Mouse (Mus musculus): Measurements from ENCODE around the gene Kif2c.
A peak's percentile ranks its signal among the peaks of the same experiment; 100 is the strongest.

Gene Kif2c

DNA sequence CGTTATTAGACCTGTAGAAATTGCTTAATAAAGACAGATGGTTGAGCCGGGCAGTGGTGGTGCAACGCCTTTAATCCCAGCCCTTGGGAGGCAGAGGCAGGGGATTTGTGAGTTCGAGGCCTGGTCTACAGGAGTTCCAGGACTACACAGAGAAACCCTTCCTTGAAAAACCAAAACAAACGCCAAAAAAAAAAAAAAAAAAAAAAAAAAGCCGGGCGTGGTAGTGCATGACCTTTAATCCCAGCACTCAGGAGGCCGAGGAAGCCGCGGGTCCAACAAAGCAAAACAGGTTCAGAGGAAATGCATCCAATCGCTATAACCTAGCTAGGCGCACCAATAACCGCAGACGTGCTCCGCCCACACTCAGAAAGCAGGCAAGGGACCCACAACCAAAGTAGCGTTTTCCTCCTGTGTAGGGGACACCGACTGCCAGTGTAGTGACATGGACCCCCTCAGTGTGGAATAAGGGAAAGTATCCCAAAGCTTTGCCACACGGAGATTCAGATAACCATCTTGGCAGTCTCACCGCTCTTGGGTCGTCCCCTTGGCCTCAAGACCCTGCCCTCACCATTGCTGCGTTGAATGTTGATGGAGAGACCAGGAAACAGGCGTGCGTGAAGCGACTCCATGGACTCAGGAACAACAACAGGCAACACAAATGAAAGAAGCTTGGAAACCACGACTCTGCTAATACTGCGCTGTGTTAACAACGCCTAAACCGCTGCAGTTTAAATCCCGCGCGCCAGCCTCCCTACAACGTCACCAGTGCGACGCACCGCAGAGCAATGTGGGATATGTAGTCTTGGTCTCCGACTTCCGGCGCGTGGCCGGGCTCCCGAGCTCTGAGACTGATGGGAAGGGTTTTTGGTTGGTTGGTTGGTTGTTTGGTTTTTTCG lies at the start of gene Kif2c:
Kif2c (minus strand) TSS at position 777 of the 896 bp plus-strand sequence.
- peak; percentile 96 for DNase-seq (ENCODE audit: low read depth, low spot score)

DNA sequence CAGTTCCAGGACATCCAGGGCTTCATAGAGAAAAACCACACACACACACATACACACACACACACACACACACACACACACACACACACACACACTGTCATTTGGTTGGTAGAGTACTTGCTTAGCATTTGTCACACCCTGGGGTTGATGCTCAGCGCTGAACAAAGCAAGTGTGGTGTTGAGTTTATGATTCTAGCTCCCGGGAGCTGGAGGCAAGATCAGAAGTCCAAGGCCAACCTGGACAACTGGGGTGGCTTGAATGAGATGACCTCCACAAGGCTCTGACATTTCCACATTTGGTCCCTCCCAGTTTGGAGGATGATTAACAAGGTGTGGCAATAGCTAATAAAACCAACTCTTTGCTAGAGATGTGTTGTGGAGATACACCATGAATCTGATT lies 48.8 kb upstream of the Kif2c start:
- DNase-seq (ENCODE audit: low read depth, low spot score), result no peak

DNA sequence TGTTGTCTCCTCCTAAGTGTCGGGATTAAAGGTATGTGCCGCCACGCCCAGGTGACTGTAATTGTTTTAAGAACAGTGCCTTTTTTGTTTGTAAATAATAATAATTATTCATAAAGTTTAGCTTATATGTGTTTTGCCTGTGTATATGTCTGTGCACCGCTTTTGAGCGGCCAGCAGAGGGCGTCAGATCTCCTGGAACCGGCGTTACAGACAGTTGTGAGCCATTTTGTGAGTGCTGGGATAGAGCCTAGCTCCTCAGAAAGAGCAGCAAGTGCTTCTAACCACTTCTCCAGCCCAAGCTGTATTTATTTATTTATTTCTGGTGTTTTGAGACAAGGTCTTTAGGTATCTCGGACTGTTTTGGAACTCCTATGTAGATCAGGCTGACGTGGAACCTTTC lies 47.9 kb upstream of the Kif2c start:
- peak; percentile 37 for DNase-seq (ENCODE audit: low read depth, low spot score)

DNA sequence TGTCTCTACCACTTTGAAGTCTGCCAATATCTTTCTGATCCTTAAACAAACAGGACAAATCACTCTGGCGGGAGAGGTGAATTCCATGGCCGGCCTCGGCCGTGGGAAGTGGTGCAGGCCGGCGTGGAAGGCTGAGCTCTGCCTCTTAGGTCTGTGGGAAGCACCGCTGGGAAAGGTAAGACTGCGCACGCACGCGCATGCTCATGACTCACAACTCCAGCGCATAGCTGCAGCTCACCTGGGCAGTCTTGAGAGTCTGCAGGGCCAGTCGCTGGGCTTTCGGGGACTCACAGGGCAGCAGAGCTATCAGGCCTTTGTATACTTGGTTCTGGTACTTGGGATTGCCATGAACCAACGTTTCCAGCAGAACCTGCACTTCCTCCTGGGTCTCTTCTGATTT lies 47.2 kb upstream of the Kif2c start:
- no peak for DNase-seq (ENCODE audit: low read depth, low spot score)

DNA sequence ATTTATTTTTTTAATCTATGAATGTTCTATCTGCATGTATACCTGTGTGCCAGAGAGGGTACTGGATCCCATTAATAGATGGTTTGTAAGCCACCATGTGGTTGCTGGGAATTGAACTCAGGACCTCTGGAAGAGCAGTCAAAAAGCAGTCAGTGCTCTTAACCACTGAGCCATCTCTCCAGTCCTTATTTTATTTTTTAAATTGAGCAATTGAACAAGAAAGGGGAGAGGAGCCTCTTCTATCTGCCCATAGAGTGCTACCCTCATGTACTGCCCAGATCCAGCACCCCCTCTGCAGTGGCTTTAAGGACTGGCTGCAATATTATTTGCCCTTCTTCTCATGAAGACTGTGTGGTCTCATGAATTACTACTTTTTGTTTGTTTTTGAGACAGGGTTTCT lies 42.8 kb upstream of the Kif2c start:
- DNase-seq (ENCODE audit: low read depth, low spot score), result no peak

DNA sequence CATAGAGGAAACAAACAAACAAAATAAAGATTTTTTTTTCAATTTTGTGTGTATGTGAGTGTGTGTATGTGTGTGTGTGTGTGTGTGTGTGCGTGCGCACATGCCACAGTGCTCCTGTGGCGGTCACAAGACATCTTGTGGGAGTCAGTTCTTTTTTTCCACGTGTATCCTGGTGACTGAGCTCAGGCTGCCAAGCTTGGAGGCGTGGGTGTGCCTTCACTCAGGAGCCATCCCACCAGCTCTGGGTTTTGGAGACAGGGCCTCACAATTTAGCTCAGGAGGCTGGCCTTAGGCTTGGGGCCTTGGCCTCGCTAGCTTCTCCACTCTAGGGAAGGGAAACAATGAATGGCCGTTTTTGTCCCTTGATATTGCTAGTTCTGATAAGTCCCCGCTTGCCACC lies 41.7 kb upstream of the Kif2c start:
- no peak for DNase-seq (ENCODE audit: low read depth, low spot score)

DNA sequence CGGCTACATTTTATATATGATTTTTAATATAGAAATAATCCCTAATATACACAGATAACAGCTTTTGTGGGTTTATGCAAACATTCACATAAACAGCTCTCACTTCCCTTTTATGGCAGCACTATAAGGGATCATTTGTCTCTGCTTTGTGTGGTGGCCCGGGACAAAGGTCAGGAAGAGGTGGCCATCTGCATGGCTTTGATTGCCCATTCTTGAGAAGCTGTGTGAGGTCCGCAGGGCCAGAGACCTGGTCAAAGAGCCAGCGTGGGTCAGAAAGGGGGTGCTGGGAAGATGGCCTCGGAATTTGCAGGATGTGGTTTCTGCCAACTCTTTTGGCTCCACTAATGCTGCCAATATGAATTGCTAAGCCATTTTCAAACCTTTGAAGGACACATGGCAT lies 40.6 kb upstream of the Kif2c start:
- no peak for DNase-seq (ENCODE audit: low read depth, low spot score)

DNA sequence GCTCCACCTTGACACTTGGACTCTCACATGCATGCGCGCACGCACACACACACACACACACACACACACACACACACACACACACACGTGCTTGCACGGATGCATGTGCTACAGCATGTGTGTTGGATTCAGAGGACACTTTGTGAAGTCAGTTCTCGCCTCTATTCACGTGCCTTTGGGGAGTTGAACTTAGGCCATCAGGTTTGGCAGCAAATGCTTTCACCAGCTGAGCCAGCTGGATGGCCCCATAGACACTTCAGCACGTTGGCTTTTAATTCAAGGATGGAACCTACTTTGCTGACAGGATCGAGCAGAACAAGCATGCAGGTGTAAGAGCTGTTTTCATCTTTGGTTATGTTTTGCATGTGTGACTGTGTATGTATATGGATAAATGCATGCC lies 39.4 kb upstream of the Kif2c start:
- no peak for DNase-seq (ENCODE audit: low read depth, low spot score)

DNA sequence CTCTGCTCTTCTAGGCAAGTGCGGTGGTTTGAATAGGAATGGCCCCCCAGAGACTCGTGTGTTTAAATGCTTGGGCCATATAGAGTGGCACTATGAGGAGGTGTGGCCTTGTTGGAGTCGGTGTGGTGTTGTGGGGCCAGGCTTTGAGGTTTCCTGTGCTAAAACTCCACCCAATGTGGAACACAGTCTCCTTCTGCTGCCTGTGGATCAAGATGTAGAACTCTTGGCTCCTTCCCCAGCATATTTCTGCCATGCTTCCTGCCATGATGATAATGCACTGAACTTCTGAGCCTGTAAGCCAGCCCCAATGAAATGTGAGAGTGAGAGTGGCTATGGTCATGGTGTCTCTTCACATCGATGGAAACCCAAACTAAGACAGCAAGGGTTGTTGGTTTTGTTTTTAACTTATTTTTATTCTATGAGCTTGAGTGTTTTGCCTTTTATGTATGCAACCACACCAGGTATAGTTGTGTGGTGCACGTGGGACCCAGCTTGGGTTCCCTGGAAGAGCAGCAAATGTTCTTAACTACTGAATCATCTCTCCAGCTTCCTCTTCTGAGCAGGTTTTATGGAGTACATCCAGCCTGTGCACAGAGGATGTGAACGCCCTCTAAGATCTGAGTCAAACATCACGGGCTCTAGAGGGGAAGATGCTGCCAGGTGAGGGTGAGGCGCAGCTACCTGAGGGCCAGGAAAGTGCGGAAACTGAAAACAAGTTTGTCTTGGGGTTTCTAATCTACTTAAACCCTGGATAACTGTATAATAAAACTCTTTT lies 38.5 kb upstream of the Kif2c start:
- DNase-seq (ENCODE audit: low read depth, low spot score), result no peak

DNA sequence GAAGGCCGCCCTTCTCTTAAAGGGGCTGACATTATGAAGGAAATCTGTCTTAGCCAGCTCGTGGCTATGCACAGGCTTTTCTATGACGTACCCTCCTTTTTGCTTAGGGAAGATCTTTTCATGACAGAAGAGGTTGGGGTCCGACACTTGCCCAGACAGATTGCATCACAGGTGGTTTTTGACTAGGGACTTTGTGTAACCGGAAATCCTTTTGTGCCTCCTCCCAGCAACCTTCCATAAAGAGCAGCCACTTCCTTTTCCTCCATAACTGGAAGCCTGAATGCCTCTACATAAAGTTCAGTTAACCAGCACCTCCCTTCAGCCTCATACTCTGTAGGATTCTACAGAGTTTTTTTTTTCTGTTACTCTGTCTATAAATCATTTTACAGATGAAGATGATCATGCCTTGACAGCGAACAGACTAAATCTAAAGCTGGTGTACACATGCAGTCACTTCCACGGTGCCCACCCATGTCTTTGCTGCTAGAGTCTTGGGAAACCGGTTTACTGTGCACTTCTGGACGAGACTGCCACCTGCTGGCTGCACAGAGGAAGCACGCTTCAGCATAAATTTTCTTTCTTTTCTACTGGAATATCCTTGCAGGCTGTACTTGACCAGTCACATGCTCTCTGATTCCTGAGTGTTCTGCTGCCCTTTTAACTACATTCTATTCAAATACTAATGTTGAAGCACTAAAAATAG lies 36.2 kb upstream of the Kif2c start:
- peak; percentile 80 for DNase-seq (ENCODE audit: low read depth, low spot score)

DNA sequence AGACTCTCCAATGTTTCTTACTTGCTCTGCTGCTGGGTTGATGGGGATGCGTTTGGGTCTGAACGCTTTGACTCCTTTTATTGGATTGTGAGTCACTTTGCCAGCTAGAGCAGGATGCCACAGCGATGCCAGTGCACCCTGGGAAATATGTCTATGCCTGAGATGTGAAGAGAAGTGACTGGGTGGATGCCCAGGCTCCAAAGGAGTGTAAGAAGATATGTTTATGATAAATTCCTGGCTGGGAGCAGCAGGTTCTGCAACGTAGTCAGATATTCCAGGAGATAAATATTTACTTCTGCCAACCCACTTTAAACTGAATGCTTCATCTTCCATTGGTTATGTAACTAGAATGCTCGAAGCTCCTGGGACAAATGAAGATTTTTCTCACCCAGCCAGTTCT lies 34.6 kb upstream of the Kif2c start:
- DNase-seq (ENCODE audit: low read depth, low spot score), result no peak

DNA sequence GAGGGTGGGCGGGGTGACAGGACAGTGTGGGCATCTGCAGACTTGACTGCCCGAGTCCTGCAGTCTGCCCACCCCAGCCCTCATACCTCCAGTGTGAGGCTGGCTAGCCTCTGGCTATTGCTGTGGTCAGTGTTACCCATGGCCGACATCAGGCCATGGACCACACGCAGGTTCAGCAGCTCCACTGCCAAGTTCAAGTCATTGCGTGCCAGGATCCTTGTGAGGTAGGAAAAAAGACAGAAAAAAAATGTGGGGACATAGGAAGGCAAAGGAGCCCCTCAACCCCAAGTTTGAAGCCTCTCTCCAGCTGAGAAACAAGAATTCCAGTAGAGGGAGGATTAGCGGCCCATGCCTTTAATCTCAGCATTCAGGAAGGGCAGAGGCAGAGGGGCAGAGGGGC lies 31.8 kb upstream of the Kif2c start:
- DNase-seq (ENCODE audit: low read depth, low spot score), result no peak

DNA sequence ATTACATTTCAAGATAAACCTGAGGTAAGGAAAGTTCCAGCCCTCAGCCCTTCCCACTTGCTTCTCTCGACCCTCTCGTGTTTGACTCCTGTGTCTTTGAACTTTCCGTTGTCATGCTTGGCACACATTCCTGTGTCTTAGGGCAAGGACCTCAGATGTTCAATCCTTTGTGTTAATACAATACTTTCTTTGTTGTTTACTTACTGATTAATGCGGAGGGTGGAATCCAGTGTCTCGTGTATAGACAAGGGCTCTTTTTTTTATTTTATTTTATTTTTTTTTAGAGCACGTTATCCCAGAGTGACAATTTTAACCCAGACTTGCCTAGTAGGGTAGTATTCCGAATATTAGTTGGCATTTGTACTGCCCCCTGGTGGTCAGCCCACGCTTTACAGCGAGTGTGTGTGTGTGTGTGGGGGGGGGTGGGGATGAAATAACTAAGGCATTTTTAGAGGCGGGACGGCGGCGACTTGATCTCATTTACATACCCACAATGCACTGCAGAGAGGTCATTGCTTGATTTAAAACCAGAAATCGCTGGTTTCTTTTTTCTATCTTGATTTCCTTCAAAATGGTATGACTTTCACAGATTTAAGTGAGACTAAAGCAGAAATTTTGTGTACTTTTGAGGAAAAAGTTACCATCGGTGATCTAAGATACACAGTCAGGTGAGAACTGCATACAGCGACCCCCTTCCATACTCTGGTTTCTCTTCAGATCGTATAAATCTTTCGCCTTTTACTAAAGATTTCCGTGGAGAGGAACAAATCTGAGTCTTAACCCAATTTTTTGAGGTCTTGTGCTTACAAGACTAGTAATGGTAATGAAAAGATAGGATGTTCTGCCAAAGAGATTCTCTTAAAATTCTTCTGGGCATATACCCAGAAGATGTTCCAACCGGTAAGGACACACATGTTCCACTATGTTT lies 28.0 kb upstream of the Kif2c start:
- DNase-seq (ENCODE audit: low read depth, low spot score), result peak; percentile 93

DNA sequence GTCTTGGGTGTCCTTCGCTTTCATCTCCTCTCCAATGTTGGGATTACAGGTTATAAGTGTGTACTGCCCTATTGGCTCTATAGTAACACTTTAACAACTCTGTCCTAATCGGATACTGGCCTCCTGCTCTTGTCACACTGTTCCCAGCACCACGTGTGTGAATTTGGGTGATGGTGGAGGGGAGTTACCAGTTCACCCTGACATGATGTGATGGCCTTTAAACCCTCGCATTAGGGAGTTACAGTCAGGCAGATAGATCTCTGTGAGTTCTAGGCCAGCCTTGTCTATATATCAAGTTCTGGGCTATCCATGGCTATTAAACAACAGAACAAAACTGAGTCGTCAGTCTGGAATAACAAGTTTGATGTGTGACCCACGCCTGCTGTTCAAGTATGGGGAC lies 27.2 kb upstream of the Kif2c start:
- no peak for DNase-seq (ENCODE audit: low read depth, low spot score)

DNA sequence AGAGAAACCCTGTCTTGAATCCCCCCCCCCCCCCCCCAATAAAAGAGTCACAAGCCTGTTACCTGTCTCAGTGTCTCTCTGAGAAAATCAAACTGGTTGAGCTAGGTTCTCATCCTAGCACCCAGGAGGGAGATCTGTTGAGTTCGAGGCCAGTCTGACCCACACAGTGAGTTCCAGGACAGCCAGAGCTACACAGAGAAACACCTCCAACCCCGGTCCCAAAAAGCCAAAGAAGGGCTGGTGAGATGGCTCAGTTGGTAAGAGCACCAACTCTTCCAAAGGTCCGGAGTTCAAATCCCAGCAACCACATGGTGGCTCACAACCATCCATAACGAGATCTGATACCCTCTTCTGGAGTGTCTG lies 20.5 kb upstream of the Kif2c start:
- DNase-seq (ENCODE audit: low read depth, low spot score), result no peak

DNA sequence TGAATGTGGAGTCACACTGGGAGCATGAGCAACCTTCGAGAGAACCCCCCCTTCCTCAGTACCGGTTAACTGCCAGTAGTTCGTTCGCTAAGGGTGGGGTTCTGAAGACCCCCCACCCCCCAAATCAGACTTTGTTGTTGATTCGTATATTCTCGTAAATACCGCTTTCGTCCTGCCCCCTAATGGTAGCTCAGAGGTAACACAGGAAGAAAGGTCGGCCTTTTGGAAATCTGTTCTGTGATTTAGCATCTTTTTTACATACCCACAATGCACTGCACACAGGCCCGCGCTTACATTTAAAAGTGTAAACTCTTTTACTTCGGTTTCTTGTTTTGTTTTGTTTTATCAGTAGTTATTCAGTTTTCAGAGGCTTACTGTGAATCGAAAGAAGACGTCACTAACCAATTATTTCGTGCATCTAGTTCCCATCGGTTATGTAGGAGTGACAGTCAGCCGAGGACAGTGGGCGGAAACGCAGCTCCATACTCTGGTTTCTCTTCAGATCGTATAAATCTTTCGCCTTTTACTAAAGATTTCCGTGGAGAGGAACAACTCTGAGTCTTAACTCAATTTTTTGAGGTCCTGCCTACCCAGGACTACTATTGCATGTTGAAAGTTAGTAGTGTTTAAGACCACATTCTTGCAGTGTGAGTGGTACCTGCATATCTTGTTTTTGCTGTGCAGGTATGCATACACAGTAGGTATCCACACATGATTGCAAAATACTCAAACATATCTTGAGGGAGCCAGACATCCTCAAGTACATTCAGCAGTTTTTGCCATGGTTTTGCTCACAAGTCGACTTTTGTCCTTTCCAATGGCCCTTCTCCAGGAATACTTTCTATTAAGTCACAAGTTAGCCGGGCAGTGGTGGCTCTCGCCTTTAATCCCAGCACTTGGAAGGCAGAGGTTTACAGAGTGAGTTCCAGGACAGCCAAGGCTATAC lies 19.9 kb upstream of the Kif2c start:
- peak; percentile 86 for DNase-seq (ENCODE audit: low read depth, low spot score)

DNA sequence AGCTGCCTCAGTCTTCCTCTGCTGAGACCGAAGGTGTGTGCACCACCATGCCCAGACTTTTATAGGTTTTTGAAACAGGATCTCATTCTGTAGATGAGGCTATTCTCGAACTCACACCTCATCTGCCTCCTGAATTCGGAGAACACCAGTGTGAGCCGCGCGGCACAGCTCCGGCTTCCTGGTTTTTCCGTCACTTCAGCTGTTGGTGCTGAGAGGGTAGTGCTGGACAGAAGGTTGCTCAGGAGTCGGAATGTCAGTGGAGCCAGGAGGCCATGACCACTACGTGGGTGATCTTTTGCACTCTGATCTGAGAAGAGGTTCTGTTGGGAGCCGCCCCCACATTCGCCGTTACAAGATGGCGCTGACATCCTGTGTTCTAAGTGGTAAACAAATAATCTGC lies 9.4 kb upstream of the Kif2c start:
- no peak for DNase-seq (ENCODE audit: low read depth, low spot score)

DNA sequence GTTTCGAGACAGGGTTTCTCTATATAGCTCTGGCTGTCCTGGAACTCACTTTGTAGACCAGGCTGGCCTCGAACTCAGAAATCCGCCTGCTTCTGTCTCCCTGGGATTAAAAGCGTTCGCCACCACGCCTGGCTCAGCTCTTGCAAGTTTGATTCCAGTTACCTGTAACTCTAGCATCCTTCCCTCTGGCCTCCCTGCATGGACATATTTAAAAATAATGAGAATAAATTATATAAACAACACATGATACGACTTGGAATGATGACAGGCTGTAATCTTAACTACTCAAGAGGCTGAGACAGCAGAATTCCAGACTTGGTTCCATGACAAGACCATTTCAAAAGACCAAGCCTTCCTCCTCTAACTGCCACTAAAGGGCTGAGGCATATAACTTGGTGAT lies 8.2 kb upstream of the Kif2c start:
- no peak for DNase-seq (ENCODE audit: low read depth, low spot score)

DNA sequence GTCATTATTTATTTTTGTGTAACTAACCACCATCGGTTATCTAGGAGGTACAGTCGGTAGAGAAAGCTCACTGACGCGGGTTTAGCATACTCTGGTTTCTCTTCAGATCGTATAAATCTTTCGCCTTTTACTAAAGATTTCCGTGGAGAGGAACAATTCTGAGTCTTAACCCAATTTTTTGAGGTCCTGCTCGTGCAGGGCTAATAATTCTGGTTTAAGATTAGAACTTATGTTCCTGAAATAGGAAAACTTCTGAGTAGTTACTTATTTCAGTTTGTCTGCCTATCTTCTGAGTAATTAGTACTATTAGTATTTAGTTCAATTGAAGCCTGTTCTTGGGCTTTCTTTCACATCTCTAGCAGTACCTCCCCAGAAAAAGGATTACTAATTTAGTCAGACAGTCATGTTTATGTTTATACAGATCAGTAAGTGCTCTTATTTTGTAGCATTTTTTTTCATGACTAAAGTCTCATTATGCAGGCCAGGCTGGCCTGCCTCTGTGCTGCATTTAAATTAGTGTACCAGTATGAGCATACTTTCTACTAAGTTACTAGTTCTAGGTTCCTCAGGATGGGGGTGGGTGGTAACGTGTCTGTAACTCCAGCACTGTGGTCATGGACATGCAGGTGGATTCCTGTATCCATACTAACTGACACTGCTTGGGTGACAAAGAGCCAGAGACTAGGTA lies 7.6 kb upstream of the Kif2c start:
- DNase-seq (ENCODE audit: low read depth, low spot score), result peak; percentile 76

Data from CD4-positive, CD25-positive, alpha-beta regulatory T cell, adult 2 months (primary cell).